Mouse (Mus musculus) stomach, postnatal 0 days (tissue): ENCODE data around the gene Ddr1.

Source experiments
- CTCF ChIP-seq: IDR thresholded peaks from 2 replicates; pipeline ENCODE4 v1.5.1; 2016; ENCODE audit warnings: antibody characterized with exemption, low read depth, mild to moderate bottlenecking, moderate library complexity
- EP300 ChIP-seq: optimal IDR thresholded peaks from 2 replicates; pipeline ENCODE3; 2016; ENCODE audit warnings: antibody characterized with exemption

DNA sequence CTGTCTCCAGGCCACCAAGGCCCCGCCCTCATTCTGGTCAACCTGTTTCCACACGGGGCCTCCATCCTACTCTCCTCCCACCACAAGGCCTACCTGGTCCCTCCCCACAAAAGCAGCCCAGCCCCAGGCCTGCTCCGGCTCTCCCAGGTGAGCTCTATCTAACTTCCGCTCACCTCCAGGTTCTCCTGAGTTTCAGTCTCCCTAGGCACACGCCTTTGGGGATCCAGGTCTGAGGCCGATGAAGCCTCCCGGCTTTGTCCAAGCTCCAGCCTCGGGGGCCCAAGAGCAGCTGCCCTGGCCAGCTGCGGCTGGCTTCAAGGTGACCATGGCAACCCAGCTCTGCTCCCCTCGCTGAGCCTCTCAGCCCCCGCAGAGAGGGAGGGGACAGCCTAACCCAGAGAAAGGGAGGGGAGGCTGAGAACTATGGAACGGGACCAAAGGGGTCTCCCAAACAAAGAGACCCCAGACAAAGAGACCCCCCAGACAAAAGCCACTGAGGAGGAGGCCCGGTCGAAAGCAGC lies 610 bp downstream of the Ddr1 start:
- TF ChIP-seq EP300: no peak
- no peak for TF ChIP-seq CTCF
